Mouse (Mus musculus) cerebellum, adult 9-10 months (tissue): ENCODE results near the gene Palm.

Experiments used
- DNase-seq: peaks from one replicate; pipeline ENCODE4 v3.0.0; 2022

The Palm gene

DNA sequence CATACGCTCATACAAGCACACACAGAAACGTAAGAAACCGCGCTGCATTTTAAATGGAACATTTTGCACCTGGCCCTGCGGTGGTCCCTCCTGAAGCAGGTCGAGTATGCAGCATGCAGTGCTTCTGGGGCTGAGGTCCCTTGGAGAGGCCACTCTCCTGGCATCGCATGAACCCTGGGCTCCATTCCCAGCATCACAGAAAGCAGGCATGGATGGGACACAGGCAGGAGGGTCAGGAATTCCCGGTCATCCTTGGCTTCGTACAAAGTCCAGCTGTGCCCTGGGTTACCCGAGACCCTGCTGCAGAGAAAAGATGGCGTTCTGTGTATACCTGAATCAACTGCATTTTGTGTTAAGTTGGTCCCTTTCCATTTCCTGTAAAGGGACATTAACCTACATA, 7.1 kb downstream of the Palm start:
- DNase-seq: no peak

DNA sequence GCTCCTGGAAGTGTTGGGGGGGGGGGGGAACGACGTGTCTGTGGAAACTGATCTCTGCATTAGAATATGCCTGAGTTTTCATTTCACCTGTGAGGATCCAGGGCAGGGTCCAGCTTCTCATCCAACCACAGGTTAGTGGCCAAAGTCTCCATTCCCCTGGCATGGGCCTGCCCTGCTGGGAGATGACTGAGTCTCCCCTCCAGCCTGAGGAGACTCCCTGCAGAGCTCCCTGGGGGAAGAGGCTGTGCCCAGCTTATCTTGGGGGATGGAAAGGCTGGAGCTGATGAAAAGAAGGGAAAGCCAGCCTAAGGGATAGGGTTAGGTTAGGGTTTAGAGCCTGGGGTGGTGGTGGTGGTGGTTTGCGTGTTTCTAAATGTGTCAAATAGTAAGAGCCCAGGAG, 8.5 kb downstream of the Palm start:
- DNase-seq: no peak

DNA sequence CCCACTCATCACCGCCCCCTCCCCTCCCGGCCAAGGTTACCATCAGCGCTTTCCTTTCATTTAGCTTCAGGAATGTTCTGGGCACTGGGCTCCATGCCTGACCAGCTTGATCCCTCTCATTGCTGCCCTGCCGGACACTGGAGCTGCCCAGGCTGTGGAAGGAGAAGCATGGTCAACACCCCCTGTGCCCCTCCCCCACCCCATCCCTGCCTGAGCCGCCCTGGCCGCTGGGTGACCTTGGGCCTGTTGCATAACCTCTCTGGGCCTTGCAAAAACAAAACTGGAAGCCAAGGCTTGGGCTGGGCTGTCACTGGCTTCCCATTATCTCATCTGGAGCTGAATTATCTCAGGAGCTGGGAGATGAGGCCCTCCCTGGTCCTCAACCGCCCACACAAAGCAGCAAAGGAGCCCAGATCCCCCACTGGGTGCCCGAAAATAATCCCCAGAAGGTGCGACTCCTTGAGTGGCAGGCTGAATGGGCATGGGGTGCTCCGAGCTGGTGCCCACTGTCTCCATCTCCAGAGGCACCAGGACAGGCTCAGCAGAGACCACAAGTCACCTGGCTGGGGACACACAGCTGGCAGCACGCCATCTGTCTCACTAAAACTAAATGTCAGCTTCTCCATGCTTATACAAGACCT, 9.1 kb downstream of the Palm start:
- DNase-seq: no peak

DNA sequence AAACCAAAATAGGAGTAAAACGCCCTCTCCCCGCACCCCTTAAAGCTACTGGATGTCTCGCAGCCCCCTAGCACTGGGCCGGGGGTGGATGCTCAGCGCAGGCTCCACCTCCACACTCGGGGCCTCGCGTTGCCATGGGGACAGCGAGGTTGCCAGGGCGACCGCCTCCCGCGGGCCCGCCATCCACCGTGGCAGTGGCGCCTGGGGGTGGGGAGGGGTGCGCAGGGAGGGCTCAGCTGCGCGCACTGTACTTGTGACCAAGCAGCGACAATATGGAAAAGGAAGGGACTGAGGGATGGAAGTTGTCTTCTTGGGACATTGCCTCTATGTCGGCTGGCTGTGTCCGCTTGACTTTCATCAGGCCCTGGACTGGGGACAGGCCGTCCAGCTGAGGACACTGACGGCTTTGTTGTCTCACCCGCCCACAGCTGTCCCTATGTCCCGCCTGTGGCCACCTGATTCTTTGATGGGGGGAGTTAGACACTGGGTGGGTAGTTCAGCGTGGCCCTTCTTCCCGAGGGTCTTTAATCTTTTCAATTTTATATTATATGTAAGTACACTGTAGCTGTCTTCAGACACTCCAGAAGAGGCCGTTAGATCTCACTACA, 10.4 kb downstream of the Palm start:
- DNase-seq: no peak

DNA sequence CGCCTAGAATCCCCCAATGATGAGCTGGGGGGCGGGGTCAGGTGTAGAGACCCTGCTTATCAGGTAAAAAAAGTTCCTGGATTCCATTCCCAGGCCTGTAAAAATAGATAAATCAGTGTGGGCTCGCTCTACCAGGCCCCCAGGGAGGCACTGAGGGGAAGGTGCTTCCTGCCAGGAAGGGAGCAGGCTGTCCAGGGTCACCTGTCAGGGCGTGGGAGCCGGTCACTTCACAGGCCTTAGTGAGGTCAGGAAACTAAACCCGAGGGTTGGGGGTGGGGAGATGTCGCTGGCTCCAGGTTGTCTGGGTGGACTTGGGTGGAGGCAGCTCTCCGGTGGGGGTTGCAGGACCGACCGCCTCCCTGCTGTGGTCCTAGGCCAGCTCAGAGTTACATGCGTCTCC, 12.3 kb downstream of the Palm start:
- DNase-seq: no peak

DNA sequence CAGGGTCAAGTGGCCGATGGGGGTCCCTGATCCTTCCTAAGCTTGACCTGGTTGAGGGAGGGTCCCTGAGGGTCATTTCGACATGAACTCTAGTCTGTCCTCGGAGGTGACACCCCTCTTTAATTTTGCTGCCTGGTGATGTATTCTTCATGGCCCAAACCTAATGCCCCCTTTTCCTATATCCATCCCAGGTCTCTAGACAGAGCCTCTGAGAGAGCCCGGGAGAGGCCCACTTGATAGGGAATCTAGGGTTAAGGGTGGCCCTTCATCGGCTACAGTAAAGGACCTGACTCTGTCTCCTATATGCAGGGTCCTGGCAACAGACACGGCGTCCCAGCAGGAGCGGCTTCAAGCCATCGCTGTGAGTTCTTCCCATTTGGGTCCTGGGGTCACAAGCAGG, 13.0 kb downstream of the Palm start:
- no peak for DNase-seq

DNA sequence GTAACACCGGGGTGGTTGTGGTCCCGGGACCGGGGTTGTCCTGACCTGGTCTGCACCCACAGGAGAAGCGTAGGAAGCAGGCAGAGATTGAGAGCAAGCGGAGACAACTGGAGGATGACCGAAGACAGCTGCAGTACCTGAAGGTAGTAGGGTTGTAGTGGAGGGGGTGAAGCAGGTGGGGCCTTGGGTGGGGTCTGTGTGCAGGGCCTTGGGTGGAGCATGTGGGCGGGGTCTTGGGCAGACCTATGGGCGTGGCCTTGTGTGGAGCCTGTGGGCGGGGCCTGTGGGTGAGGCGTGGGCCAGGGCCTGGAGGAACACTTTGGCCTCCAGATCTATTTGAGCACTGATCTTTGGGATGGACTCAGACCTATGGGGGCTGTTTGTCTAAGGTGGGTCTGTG, 13.6 kb downstream of the Palm start:
- DNase-seq: peak; percentile 29

DNA sequence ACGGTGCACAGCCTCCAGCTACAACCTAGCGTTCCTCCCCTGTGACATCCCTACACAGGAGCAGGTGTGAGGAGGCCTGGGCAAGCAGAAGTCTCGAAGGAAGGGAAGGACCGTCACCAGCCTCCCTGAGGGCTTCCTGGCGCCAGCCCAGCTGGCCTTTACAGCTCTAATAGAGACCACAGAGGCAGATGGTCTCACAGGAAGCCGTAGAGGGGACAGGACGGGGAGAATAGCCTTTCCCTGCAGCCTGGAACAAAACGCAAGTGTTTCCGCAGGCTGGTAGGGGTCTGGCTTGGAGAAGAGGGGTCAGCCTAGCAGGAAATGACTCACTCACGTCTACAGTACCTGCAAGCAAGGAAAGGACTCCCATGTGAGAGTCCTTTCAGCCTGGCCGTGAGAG, 14.5 kb downstream of the Palm start:
- peak; percentile 65 for DNase-seq

DNA sequence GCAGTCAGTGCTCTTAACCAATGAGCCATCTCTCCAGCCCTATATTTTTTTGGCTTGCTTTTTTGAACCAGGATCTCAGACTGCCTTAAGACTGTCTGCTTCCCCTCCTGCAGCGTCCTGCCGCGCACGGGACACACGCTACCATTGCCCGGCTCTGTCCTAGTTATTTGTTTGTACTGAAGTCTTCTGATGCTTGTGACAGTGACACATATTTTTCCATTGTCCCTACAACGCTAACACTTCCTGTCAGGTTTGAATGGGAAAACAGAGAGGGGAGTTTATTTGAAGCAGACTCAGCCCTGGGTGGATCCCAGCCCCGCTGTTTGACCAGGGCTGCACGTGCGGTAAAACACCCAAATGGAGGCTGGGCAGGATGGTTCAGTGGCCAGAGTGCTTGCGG, 15.4 kb downstream of the Palm start:
- DNase-seq: no peak

DNA sequence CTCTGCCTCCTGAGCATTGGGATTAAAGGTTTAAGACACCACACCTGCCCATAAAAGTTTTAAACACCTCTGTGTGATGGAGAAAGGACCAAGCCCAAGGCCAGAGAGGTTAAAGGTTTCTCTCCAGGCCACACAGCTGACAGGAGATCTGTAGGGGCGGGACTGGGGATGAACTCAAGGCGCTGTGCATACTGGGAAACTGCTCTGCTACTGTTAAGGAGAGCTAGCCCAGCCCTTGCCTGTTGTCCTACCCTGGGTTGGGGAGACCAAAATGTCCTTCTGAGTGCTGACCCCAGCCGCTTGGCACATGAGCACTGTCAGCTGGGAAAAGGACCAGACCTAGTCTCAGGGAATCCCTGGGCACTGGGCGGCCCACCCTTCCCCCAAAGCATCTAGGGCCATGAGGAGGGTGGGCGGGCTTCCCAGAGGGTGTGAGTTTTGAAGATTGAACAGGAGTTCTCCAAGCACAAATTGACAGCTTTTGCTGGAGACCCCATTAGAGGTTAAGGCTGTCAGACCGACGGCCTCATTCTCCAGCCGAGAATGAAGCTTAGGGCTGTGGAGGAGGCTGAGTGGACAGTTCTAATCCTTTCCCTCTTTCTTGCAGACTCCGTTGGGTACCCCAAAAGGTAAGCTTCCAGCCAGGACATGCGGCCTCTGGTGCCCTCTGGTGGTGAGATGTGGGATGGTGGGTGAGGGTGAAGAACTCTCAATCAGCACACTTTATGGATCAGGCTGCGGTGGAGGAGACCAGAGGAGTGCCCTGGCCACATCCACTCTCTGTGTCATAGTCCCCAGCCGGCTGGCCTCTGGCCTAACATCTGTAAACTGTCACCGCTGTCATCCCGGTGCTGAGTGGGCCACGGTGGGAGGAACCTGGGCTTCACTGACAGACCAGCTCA, 18.6 kb downstream of the Palm start:
- DNase-seq: peak; percentile 89

DNA sequence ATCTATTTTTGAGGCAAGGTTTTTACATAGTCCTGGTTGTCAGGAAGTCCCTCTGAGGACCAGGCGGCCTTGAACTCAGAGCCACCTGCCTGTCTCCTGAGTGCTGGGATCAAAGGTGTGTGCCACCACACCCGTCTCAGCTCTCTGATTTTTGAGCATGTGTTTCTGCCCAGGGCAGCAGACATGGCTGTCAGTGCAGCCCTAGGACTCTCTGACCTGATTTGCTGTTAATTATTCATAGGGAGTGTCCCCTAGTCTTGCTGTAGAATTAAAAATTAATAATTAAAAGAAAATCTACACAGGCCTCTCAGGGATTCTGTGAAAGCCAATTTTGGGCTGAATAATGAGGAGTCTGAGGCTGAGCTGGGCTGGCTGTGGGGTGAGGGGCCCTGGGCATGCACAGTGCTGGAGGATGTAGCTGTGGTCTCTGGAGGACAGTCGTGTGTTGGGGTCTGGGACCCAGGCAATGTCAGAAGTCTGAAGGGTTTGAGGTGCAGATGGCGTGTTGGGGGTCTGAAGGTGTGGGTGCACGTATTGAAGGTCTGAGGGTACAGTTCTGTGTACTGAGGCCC, 21.0 kb downstream of the Palm start:
- no peak for DNase-seq

DNA sequence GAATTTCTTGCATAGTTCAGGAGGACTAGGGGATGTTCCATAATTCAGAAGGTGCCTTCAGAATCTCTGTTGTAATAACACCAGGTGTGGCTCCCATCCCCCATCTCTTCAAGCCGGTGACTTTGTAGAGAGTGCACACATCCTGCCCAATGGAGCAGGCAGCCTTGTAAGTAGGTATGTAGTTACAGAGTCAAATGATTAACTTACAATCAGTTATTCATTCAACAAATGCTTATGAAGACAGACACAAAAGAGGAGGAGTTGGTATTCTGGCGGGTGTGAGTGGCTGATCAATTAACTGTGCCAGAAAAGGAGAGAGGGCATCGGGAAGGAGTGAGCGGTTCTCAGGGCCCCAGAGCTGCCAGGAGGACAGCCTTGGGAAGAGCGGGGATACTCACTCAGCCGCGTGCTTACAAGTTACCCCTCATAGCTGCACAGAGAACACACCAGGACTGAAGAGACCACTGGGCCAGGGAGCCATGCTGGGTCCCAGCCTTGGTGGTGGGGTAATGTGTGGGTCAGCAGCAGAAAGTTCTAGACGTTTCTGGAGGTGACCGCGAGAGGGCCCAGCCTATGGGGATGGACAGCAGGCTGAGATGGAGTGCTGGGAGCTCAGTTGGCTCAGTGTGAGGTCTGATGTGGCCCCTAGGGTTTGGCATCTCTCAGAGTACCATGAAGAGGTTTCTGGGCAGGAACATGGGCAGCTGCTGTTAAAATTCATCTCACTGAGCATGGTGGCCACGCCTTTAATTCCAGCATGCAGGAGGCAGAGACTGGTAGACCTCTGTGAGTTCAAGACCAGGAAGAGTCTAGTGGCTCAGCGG, 22.5 kb downstream of the Palm start:
- no peak for DNase-seq

DNA sequence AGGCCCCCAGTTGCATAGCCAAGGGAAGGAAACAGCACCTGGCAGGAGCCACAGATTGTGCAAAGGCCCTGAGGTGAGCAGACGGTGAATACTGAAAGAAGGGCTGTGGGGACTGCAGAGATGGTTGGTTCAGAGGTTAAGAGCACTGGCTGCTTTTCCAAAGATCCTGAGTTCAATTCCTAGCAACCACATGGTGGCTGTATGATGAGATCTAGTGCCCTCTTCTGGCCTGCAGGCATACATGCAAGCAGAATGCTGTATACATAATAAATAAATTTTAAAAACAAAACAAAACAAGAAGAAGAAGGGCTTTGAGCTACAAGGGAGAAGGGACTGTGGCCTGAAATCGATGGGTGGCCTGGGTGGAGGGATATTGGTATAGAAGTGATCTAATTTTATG, 23.7 kb downstream of the Palm start:
- no peak for DNase-seq

DNA sequence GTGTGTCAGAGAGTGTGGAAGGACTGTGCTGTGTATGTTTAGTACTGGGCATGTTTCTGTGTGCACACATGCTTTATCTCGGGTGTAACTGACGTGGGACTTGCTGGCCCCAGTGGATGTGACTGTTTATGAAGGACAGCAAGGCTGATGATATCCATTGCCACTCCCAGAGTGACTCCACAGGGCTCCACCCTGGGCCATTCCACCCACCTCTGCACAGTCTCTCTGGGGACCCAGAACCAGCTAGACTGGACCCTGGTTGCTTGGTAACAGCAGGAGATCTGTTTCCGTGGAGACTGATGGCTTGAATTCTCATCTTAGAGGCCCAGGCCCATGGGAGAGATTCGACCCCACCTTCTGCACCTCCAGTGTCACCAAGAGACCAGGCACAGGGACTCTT, 24.9 kb downstream of the Palm start:
- DNase-seq: no peak

DNA sequence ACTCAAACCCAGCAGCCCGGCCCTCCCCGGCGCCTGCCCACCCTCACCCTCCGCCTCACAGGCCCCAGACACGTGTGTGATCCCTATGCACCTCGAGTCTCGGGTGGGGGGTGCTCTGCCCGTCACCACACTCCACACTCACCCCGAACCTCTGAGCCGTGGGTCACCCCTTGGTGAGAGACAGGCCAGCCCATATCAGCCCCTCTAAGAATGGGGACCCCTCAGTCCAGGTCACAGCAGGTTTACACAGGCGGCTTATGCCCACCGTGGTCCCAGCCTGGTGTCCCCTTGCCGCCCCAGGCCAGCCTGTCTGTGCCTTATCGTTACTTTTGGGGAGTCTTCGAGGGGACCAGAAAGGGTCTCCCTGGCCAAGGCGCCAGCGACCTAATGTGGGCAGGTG, 26.2 kb downstream of the Palm start:
- DNase-seq: no peak

DNA sequence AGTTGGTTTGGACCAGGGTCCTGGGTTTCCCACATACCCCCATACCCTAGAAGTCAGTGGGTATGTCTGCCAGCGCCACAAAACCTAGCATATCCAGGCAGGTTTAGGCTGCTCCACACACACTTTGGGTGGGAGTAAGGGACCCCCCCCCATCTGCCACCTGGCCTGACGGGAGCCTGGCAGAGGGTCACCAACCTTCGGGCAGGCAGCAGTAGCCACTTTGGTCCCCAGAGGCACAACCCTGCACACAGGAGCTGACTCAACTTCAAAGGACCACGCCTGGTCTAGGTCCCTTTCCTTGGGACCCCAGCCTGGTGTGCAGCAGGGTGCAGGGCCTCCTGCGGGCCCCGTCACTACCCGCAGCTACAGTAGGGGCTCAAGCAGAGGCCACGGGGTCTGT, 26.9 kb downstream of the Palm start:
- DNase-seq: no peak

DNA sequence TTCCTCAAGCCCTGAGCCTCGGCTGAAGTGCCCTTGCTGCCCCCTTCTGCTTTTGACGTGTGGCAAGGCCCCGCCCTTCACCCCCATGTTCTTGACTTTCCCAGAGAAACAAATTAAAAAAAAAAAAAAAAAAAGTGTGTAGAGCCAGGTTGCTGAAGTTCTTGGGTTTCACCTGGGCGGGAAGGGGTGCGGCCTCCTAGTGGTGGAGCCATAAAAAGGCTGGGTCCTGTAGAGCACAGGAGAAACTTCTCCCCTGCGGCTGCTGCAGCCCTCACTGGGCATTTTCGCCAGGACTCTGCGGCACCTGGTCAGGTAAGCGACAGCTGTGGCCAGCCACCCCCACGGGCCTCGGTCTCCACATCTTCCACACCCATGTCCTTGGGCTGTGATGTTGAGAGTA, 27.4 kb downstream of the Palm start, which contains the start of gene Misp:
Gene Misp, plus strand, starts transcription at position 208 of the 400 bp plus-strand sequence.
- DNase-seq: no peak

DNA sequence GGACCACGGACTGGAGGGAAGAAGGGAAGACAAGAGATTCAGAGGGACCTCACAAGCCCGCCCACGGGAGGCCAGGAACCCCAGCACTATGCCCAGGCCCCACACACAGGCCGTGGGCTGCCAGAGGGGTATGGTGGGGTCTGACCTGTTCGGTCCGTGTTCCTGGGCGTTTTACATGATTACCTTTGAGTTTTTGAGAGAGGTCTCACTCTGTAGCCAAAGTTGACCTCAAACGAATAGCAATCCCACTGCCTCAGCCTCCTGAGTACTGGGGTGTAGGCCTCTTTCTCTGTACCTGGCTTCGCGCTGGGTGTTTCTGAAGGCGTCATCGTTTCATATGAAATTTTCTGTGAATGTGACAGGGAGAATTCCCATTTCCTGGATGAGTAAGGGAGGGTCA, 28.4 kb downstream of the Palm start:
- no peak for DNase-seq

DNA sequence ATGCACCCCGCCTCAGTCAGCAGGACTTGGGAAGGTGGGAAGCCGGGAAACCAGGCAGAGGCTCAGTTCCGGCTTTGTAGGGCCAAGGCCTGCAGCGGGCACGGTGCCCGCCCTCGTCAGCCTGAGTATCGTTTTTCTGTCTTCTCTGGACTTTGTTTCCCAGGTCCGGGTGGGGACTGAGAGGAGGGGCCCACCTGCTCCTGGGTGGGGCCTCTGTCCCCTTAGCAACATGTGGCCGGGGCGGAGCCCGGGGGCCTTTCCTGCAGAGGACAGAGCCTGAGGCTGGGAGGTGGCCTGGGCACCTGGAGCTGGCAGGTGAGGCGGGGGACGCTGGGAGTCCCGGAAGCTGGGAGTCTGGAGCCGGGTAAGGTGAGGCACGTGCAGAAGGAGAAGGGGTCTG, 29.0 kb downstream of the Palm start:
- DNase-seq: no peak

DNA sequence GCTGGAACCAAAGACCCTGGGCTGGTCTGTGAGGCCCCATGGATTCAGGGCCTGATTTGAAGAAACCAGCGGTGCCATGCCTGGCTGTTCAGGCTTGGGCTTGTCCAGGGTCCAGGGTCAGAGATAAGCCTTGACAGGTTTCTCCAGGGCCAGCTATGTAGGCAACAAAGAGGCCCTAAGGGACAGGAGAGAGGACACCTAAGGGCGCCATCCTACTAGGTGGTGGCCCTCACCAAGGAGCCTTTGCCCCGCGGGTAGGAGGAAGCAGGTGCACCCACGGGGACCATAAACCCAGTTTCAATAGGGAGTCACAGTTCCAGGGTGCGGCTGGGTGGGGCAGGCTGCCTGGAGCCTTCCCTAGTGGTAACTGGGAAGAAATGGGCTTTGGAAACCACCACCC, 29.6 kb downstream of the Palm start:
- DNase-seq: no peak

DNA sequence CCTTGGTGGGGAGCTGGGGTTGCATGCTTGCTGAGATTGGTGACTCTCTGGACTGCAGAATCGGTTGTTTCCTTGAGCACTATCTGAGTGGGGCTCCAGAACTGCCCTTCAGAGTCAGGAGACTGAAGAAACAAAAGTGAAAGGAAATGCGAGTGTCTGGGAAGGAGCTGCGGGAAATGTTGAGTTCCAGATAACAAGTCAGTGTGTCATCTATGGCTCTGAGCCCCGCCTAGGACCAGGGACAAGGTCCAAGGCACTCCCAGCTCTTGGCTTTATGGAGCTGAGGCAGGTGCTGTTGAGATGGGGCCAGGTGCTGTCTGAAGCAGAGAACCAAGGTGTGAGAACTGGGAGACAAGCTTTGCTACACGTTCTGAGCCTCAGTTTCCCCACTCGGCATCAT, 31.0 kb downstream of the Palm start:
- no peak for DNase-seq

DNA sequence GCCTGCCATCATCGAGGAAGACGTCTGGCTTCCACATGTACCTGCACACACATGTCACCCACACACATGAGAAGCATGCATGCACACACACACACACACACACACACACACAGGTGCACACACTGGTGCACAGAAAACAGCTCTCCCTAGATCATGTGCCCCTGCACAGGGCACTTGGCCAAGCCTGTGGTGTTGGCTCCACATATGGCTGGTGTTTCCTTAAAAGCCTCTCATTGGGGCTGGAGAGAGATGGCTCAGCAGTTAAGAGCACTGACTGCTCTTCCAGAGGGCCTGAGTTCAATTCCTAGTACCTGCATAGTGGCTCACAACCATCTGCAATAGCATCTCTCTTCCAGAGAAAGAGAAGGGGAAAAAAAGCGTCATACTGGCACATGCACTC, 38.2 kb downstream of the Palm start:
- no peak for DNase-seq
